Mouse (Mus musculus) lung, adult 2 months (tissue): Measurements from ENCODE around the gene Kdm4d.

Experiments used
- CTCF ChIP-seq: fragments of 200-500 bp; IDR thresholded peaks from 2 replicates; pipeline ENCODE4 v1.5.1; 2011; ENCODE audit warnings: mild to moderate bottlenecking, low read length, control low read depth; ENCODE audit not compliant: insufficient read depth
- POLR2A ChIP-seq: fragments of 200-500 bp; IDR thresholded peaks from 2 replicates; pipeline ENCODE4 v1.6.1; 2011; ENCODE audit warnings: low read depth, mild to moderate bottlenecking, control low read depth, low read length, borderline replicate concordance; ENCODE audit errors: extremely low read depth

GRCm38 (mm10) chr9:14520971-14521670 is 20.8 kb upstream of the Kdm4d start:
- no peak for TF ChIP-seq POLR2A
- no peak for TF ChIP-seq CTCF
